Mouse (Mus musculus): ENCODE data around the gene Trem2. TPM values are rescaled to one million over a fixed set of nuclear protein-coding genes. Genes with fewer than 3 reads are reported as not detected.
"Not testable (repeated sequence)": the region's sequence is repeated elsewhere in the genome, so short reads cannot be mapped to it uniquely, and the experiment has no call there.

Gene Trem2
- total RNA-seq, 2 experiments from 2014 or later: 1.9 to 3.2 TPM

GRCm38 (mm10) chr17:48346834-48347233, 633 bp downstream of the Trem2 start:
- no peak for ATAC-seq (replicated peaks; ENCODE audit: low FRiP score, poor library complexity, severe bottlenecking)

GRCm38 (mm10) chr17:48347287-48347686, 1.1 kb downstream of the Trem2 start:
- ATAC-seq (replicated peaks; ENCODE audit: low FRiP score, poor library complexity, severe bottlenecking): no peak

- ATAC-seq (replicated peaks; ENCODE audit: low FRiP score, poor library complexity, severe bottlenecking): no peak
Measured at GRCm38 (mm10) chr17:48350681-48351193, 4.5 kb downstream of the Trem2 start.

- ATAC-seq (replicated peaks; ENCODE audit: low FRiP score, poor library complexity, severe bottlenecking): not testable (repeated sequence)
Measured at GRCm38 (mm10) chr17:48352976-48353375, 6.8 kb downstream of the Trem2 start.

- no peak for ATAC-seq (replicated peaks; ENCODE audit: low FRiP score, poor library complexity, severe bottlenecking)
Measured at GRCm38 (mm10) chr17:48355822-48356221, 9.6 kb downstream of the Trem2 start.

- no peak for ATAC-seq (replicated peaks; ENCODE audit: low FRiP score, poor library complexity, severe bottlenecking)
Measured at GRCm38 (mm10) chr17:48357892-48358291, 11.7 kb downstream of the Trem2 start.

GRCm38 (mm10) chr17:48359616-48360015, 13.4 kb downstream of the Trem2 start, which contains the start of gene Treml1:
Gene Treml1, plus strand, starts transcription at chr17:48359916.
- ATAC-seq (replicated peaks; ENCODE audit: low FRiP score, poor library complexity, severe bottlenecking): no peak

- ATAC-seq (replicated peaks; ENCODE audit: low FRiP score, poor library complexity, severe bottlenecking): no peak
Measured at GRCm38 (mm10) chr17:48360462-48360861, 14.3 kb downstream of the Trem2 start.

GRCm38 (mm10) chr17:48362346-48362745, 16.1 kb downstream of the Trem2 start:
- ATAC-seq (replicated peaks; ENCODE audit: low FRiP score, poor library complexity, severe bottlenecking): no peak

GRCm38 (mm10) chr17:48362966-48363365, 16.8 kb downstream of the Trem2 start:
- ATAC-seq (replicated peaks; ENCODE audit: low FRiP score, poor library complexity, severe bottlenecking): no peak

GRCm38 (mm10) chr17:48363421-48363965, 17.3 kb downstream of the Trem2 start:
- no peak for ATAC-seq (replicated peaks; ENCODE audit: low FRiP score, poor library complexity, severe bottlenecking)

GRCm38 (mm10) chr17:48365511-48366155, 19.4 kb downstream of the Trem2 start:
- no peak for ATAC-seq (replicated peaks; ENCODE audit: low FRiP score, poor library complexity, severe bottlenecking)

- ATAC-seq (replicated peaks; ENCODE audit: low FRiP score, poor library complexity, severe bottlenecking): no peak
Measured at GRCm38 (mm10) chr17:48366806-48367205, 20.6 kb downstream of the Trem2 start.

GRCm38 (mm10) chr17:48371621-48372020, 25.4 kb downstream of the Trem2 start:
- no peak for ATAC-seq (replicated peaks; ENCODE audit: low FRiP score, poor library complexity, severe bottlenecking)

GRCm38 (mm10) chr17:48372987-48373386, 26.8 kb downstream of the Trem2 start:
- ATAC-seq (replicated peaks; ENCODE audit: low FRiP score, poor library complexity, severe bottlenecking): no peak

GRCm38 (mm10) chr17:48376102-48376501, 29.9 kb downstream of the Trem2 start:
- no peak for ATAC-seq (replicated peaks; ENCODE audit: low FRiP score, poor library complexity, severe bottlenecking)

- no peak for ATAC-seq (replicated peaks; ENCODE audit: low FRiP score, poor library complexity, severe bottlenecking)
Measured at GRCm38 (mm10) chr17:48379050-48379449, 32.8 kb downstream of the Trem2 start.

- no peak for ATAC-seq (replicated peaks; ENCODE audit: low FRiP score, poor library complexity, severe bottlenecking)
Measured at GRCm38 (mm10) chr17:48385786-48386461, 39.7 kb downstream of the Trem2 start.

- no peak for ATAC-seq (replicated peaks; ENCODE audit: low FRiP score, poor library complexity, severe bottlenecking)
Measured at GRCm38 (mm10) chr17:48388666-48389065, 42.5 kb downstream of the Trem2 start.

- no peak for ATAC-seq (replicated peaks; ENCODE audit: low FRiP score, poor library complexity, severe bottlenecking)
Measured at GRCm38 (mm10) chr17:48389442-48389841, 43.2 kb downstream of the Trem2 start.

GRCm38 (mm10) chr17:48391446-48391845, 45.2 kb downstream of the Trem2 start:
- no peak for ATAC-seq (replicated peaks; ENCODE audit: low FRiP score, poor library complexity, severe bottlenecking)
